Mouse (Mus musculus): Measurements from ENCODE around the gene Cytip. TPM values are rescaled to one million over a fixed set of nuclear protein-coding genes. Genes with fewer than 3 reads are reported as not detected.

The Cytip gene
- 501 TPM for polyA plus RNA-seq (2017; shearing (Covaris generic))

DNA sequence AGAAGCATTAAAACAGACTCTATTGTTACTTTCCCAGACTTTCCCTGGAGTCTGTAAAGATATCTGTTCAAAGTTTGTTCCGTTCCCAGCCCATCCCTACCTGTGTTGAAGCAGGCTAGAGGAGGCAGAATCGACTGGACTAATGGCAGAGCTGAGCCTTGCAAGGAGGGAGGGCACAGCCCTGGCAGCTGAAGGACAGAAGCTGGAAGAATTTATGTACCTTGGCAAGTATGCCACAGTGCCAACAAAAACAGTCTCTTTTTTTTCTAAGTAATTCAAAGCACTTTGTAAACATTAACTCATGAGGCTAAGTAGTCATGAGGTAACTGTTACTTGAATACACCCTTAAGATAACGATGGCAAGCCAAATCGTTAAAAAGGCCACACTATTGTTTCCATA, at the start of gene Cytip:
Gene Cytip (minus strand): TSS at position 187 of the 400 bp plus-strand sequence.

Other genes with a start within 250 kb of the Cytip start
- not detected for gene Galnt5, start 197.6 kb downstream of the Cytip start, polyA plus RNA-seq (2017; shearing (Covaris generic))
- 0.07 TPM for gene Ermn, start 142.7 kb downstream of the Cytip start, polyA plus RNA-seq (2017; shearing (Covaris generic))
- 0.12 TPM for gene Acvr1c, start 162.4 kb upstream of the Cytip start, polyA plus RNA-seq (2017; shearing (Covaris generic))